Mouse (Mus musculus): ENCODE measurements around the gene Fsip1.
"Not testable (repeated sequence)": the region's sequence is repeated elsewhere in the genome, so short reads cannot be mapped to it uniquely, and the experiment has no call there.

Gene Fsip1

DNA sequence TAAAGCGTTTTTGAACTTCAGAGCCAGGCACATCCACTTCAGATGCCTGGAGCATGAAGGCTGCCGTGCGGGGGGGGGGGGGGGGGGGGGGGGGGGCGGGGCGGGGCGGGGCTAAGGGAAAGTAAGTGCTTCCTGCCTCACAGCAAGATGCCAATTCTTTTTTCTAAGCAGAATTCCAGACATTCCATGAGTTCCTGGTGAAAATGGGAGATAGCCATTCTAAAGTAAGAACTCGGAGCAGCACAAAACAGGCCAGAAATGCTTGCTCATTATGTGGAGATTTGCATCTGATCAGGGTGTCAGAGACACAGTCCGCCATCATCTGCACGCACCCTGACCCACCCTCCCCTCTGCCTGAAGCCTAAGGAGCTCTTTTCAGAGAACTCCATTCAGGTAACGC lies 77.3 kb downstream of the Fsip1 start:
- DNase-seq (ENCODE audit: low read depth, low spot score), result no peak

DNA sequence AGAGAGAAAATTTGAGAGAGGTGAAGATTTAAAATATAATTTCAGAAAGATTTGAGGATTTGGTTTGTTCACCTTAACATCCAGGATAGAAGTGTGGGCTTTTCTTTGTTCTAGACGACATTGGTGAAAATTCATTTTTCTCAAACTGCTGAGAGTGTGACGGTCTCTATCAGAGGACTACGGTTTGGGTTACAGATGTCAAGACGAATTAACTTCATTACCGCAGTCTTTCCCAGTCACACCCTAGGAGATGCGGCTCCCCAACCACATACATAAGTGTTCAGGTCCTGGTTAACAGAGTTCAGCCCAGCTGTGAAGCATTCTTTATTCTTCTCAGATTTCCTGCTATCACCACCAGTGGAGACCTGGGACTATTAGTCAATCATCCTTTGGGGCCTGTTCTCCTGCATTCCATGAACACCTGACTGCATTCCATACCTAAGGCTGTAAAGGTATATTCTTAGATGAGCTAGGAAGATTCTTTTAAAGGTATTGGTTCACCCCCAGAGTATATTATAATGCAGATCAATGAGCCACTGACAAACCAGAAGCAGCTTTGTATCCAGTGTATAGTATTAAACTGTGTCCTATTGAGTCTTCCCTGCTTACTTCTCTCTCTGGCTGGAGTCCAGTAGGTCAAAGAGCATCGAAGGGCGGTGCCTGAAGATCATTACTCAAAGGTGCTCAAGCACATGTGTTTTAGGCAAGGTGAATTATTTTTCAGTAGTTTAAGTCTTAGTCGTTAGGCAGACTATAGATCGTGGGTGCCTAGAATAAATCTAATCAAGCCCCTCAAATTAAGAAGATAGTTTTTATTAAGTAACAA lies 82.0 kb downstream of the Fsip1 start:
- no peak for DNase-seq (ENCODE audit: low read depth, low spot score)

GRCm38 (mm10) chr2:118168225-118168624 lies 88.5 kb downstream of the Fsip1 start:
- DNase-seq (ENCODE audit: low read depth, low spot score), result no peak

DNA sequence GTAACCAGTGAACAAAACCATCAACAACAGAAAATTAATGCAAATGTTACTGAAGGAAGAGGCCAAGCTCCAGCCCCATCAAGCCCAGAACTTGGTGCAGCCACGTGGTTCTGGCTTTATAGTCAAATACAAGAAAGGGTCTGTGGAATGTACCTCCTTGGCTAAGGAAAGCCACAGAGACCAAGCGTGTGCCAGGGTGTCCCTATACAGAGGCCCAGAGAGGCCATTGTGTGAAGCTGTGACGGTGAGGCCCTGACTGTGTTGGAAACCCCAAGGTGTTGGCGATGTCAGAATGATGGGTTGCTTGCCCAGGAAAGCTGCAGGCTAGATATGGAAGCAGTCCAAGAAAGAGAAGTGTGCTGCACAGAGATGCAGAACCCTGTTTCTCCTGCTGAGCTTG lies 89.0 kb downstream of the Fsip1 start:
- no peak for DNase-seq (ENCODE audit: low read depth, low spot score)

DNA sequence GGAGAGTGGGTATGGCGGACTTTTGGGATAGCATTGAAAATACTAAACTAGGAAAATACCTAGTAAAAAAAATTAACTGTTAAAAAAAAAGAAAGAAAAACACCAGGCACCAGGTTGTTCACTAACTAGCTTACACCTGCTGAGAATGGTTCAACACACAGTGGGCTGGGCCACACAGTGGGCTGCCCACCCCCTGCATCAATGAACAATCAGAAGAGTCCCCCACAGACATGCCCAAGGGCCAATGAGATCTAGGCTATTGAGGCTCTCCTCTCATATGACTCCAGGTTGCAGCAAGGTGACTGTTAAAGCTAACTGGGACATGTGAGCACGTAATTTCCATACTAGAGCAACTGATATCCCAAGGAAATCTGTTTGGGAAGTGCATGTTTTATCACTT lies 91.1 kb downstream of the Fsip1 start:
- DNase-seq (ENCODE audit: low read depth, low spot score), result no peak

- no peak for DNase-seq (ENCODE audit: low read depth, low spot score)
Measured at GRCm38 (mm10) chr2:118164137-118164536, 92.6 kb downstream of the Fsip1 start.

DNA sequence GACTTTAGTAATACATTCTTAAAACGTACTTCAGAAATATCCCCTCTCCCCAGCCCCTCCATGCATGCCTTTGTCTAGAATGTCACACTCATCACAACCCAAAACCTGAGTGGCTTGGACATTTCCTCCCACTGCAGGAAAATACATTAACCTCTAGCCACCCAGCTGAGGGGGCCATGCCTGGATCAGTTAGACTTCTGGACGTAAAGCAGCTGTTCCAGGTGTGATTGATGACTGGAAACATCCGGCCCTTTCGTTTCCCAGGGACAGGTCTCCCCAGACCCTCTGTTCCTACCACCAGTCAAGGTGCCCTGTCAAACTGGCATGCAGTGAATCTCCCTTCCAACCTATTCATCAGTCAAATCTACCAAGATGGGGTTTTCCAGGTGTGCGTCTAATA lies 94.3 kb downstream of the Fsip1 start:
- DNase-seq (ENCODE audit: low read depth, low spot score), result no peak

DNA sequence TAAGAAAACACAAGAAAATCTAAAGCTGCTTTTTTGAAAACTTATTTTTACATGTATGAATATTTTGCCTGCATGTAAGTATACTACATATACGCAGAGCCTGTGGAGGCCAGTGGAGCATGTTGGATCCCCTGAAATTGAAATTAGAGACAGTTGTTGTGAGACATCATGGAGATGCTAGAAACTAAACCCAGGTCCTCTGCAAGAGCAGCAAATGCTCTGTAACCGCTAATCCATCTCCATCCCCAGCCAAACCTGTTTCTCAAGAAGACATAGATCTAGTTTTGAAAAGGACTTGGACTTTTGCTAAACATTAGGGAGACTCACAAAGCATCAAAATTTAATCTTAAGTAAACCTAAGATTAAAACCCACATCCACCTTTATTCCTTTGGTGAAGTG lies 95.8 kb downstream of the Fsip1 start:
- DNase-seq (ENCODE audit: low read depth, low spot score), result no peak

DNA sequence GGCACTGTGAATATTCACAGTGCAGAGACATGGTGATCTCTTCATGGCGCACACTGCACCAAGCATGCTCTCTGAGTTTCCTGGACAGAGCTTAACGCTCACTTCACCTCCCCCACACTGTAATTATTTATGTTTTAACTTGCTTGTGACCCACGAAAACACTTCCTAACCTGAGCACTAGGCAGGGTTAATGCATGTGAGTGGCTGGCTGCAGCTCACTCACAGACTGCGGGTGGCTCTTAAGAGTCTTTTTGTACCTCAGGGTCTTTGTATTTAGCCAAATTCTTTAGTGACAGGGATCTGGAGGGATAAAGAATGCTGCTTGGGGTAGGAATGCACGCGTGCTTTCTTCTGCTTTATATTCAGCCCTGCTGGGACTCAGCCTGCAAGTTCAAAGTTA lies 96.2 kb downstream of the Fsip1 start:
- DNase-seq (ENCODE audit: low read depth, low spot score), result no peak

DNA sequence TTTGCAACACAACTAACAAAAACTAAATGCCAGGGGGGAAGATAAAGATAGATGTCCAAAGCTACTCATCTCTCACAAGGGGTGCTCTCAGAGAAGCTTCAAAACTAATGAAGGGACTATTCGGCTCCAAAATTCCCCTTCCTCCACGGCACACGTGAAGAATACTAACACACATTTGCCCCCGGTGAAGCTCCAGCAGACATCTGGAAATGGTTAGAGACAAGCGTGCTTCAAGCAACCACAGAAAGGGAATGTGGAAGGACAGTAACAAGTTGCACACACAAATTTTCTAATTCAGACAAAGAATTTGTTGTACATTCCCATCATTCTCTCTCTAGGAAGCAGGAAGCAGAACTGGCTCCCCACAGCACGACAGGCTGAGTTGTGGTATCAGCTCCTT lies 97.6 kb downstream of the Fsip1 start:
- no peak for DNase-seq (ENCODE audit: low read depth, low spot score)

DNA sequence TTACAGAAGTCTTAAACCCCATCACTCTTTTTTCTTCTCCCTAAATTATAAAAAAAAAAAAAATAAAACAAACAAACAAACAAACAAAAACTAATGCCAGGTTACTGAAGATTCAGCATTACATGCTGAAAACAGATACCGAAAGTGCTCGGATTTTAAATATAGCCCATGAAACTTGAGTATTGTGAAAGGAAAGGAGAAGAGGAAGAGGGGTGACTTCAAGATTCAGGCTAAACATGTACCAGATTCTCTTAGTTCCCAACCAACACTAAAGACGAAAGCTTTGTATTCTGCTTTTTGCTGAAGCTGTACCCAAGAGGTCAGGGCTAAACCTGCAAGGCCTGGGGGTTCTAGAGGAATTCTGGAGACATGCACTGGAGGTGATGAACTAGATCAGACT lies 98.7 kb downstream of the Fsip1 start:
- DNase-seq (ENCODE audit: low read depth, low spot score), result no peak

- peak; percentile 48 for DNase-seq (ENCODE audit: low read depth, low spot score)
Measured at GRCm38 (mm10) chr2:118149855-118150563, 106.8 kb downstream of the Fsip1 start.

DNA sequence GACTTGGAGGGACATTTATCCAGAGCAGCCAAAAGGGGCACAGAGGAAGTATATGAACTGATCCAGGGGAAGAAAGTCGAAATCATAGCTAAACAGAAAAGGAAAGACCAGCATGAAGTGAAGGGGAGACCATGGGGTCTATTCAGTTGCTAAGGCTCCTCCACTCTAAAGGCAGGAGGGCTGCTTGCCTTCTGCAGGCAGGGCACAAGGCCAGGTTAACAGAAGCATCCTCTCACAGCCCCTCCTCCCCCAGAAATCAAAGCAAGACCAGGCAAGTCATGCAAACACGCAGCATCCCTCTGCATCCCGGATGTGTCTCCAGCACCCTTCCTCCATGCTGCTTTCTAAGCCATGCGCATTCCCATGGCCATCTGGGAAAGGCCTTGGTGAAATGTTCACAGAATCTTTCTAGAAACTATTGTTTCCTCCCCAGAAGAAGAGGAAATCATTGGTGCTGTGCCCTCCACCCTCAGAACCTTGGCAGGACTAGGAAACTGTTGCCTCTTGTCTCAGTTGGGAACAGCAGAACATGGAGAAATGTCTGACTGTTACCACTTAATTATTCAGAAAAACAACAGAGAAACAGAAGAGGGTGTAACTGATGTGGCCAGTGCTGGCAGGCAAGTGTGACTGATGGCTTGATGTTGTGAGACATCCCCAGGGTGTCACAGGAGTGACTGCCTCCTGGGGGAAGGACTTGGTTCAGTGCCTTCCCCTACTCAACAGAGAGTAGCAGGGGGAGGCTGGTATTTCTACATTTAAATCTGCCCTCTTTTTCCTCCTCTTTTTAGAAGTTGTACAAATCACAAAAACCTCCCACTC lies 108.2 kb downstream of the Fsip1 start:
- peak; percentile 27 for DNase-seq (ENCODE audit: low read depth, low spot score)

GRCm38 (mm10) chr2:118147749-118148148 lies 109.0 kb downstream of the Fsip1 start:
- not testable (repeated sequence) for DNase-seq (ENCODE audit: low read depth, low spot score)

DNA sequence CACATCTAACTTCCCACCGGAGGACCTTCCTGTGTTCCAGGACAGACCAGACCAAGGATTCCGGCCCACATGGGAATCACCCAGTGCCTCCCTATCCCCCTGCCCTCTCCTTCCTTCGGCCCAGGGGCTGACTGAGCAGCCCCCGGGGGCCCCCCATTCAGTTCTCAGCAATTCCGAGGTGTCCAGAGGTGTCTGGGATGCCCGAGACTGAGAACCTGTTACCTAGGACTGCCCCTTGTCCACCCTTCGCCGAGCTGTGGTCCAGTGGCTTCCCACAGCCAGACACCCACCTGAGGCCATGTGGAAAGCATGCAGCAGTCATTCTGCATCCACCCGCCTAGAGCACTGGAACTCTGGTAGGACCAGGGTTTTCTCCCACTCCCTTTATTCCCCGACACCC lies 115.1 kb downstream of the Fsip1 start:
- no peak for DNase-seq (ENCODE audit: low read depth, low spot score)

DNA sequence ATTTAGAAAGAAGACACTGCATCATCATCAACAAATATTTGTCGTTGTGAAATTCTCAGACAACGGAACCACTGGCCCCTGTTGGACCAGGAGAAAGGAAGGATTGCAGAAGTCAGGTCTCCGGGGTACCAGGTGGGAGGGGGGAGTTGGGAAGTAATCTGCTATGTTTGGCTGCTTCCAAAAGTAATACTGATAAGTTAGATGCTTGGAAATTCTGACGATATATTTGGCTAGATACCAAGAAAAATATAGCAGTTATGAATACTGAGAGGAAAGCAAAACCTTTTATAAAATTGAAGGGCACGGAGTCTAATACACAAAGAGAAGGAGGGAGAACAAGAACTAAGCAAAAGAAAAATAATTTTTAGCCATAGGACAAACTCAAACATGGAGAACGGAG lies 117.5 kb downstream of the Fsip1 start:
- DNase-seq (ENCODE audit: low read depth, low spot score), result no peak

- DNase-seq (ENCODE audit: low read depth, low spot score), result no peak
Measured at GRCm38 (mm10) chr2:118137776-118138175, 119.0 kb downstream of the Fsip1 start.

DNA sequence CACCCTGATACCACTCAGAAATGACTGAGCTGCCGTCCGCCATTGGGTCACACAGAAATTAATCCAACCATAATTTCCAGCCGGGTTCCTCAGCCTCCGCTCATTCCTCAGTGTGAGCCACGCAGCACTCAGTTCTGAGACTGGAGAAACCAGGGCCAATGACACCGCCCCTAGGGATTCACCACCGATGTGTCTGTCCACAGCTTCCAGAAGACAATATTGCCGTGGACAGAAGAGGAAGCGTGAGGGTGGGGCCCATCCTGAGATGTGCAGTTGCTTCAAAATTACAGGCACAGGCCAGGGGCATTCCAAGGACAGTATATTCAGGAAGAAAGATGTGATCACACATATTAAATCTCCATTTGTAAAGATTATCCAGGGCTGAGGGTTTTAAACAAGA lies 119.7 kb downstream of the Fsip1 start:
- no peak for DNase-seq (ENCODE audit: low read depth, low spot score)

GRCm38 (mm10) chr2:118128313-118128712 lies 128.5 kb downstream of the Fsip1 start:
- no peak for DNase-seq (ENCODE audit: low read depth, low spot score)

- DNase-seq (ENCODE audit: low read depth, low spot score), result no peak
Measured at GRCm38 (mm10) chr2:118127516-118128288, 129.1 kb downstream of the Fsip1 start.

DNA sequence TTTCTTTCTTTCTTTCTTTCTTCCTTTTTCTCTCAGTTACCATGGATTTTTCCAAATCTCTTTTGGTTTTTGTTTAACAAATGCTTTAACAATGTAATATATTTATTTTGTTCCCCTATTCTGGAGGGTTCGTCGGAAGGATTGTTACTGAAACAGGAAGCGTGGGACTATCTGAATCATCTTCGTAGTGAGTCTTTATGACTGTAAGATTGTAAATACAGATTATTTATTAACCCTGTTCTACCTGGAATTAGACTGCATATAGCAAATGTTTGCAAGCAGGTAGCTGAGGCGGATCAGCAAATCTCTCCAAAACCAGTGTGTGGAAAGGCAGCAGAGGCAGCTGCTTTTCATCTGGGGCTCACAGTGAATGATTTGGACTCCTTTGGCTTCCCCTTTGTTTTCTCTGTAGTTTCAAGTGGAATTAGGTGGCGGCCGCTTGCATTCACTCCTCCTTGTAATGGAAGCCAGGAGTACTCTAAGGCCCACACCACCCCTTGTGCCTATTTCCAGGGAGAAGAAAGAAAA lies 130.8 kb downstream of the Fsip1 start:
- no peak for DNase-seq (ENCODE audit: low read depth, low spot score)

Measured in telencephalon, adult 2 months (tissue).